Mouse (Mus musculus) brain, embryonic 14.5 days (tissue): ENCODE measurements at regions not wholly inside any gene's neighbourhood (a gene's known extent, or its start where the extent isn't known, plus 50 kb on each side); places are given as distances from the start of the nearest gene placed in this dataset.

Source experiments
- CTCF ChIP-seq: fragments of 200-500 bp; IDR thresholded peaks from 2 replicates; pipeline ENCODE4 v1.5.1; 2012; ENCODE audit warnings: inconsistent platforms, mild to moderate bottlenecking, moderate library complexity, borderline replicate concordance; ENCODE audit not compliant: insufficient read depth, insufficient read length; ENCODE audit errors: extremely low read depth
- POLR2A ChIP-seq: fragments of 200-500 bp; IDR thresholded peaks from 2 replicates; pipeline ENCODE4 v1.6.1; 2012; ENCODE audit warnings: mild to moderate bottlenecking, inconsistent platforms, borderline replicate concordance; ENCODE audit not compliant: poor library complexity, insufficient read depth, insufficient read length, severe bottlenecking; ENCODE audit errors: extremely low read depth

DNA sequence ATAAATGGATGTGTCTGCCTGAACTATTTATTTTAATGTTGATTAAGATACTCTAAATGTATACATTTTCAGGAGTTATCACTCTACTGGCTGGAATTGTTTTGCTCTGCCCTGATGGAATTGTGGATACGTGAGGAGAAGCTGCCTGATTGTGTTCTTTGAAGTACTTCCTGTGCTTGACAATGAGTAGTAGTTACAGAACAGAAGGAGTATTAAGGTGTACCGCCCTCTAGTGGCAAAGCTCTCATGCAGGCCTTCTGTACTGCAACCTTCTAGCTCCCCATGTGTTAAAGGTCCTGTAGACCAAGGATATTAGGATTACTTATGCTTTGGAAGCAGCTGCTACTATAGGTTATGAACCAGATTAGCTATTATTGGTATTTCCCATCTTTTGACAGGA is 530.4 kb upstream of the Cntn5 start:
- TF ChIP-seq CTCF (peak; percentile 49; the same call in 1 of the 2 replicates), POLR2A (no peak)
